Mouse (Mus musculus) stomach, embryonic 14.5 days (tissue): ENCODE measurements around the gene Snca. TPM values are rescaled to one million over a fixed set of nuclear protein-coding genes. Genes with fewer than 3 reads are reported as not detected.

Source experiments
- ATAC-seq: fragments of 200-750 bp; cut with Nextera tagmentation; 2 replicates; pipeline ENCODE4 v1.8.0; 2017; ENCODE audit warnings: low read depth, moderate TSS enrichment; ENCODE audit not compliant: insufficient number of reproducible peaks, insufficient read depth, low FRiP score
- H3K27ac ChIP-seq: fragments of 300-500 bp; sonication (generic); 2 replicates; pipeline ENCODE4 v1.5.1; 2014; ENCODE audit warnings: mild to moderate bottlenecking, low read length, moderate library complexity, mixed read lengths
- H3K27me3 ChIP-seq: fragments of 300-500 bp; sonication (generic); 2 replicates; pipeline ENCODE4 v1.6.1; 2014; ENCODE audit warnings: low read length, control low read depth, mixed read lengths; ENCODE audit not compliant: control insufficient read depth, insufficient read depth
- H3K36me3 ChIP-seq: fragments of 300-500 bp; sonication (generic); 2 replicates; pipeline ENCODE4 v1.6.1; 2014; ENCODE audit warnings: mild to moderate bottlenecking, control low read depth, low read length, moderate library complexity, mixed read lengths; ENCODE audit not compliant: control insufficient read depth, insufficient read depth
- H3K4me1 ChIP-seq: fragments of 300-500 bp; sonication (generic); 2 replicates; pipeline ENCODE4 v1.6.1; 2014; ENCODE audit warnings: low read length, control low read depth, mixed read lengths; ENCODE audit not compliant: control insufficient read depth, insufficient read depth
- H3K4me2 ChIP-seq: fragments of 300-500 bp; sonication (generic); replicated peaks from 2 replicates; pipeline ENCODE4 v1.6.1; 2014; ENCODE audit warnings: low read depth, low read length, control low read depth
- H3K4me3 ChIP-seq: fragments of 300-500 bp; sonication (generic); 2 replicates; pipeline ENCODE4 v1.5.1; 2014; ENCODE audit warnings: low read depth, low read length, control low read depth
- H3K9ac ChIP-seq: fragments of 300-500 bp; sonication (generic); replicated peaks from 2 replicates; pipeline ENCODE4 v1.6.1; 2014; ENCODE audit warnings: low read depth, mild to moderate bottlenecking, control low read depth, low read length, moderate library complexity, mixed read lengths
- H3K9me3 ChIP-seq: fragments of 300-500 bp; sonication (generic); 2 replicates; pipeline ENCODE4 v1.6.1; 2016; ENCODE audit warnings: low read depth, low read length, control low read depth; ENCODE audit not compliant: control insufficient read depth
- WGBS: fragments of 180-500 bp; shearing (Covaris S2); extraction: QIAGEN DNeasy Blood & Tissue Kit; methylation state at CpG from one replicate; pipeline ENCODE4 v1.1.7; 2014; 5-methylcytosine and 5-hydroxymethylcytosine counted together
- polyA plus RNA-seq: library from polyadenylated mRNA; unstranded; fragments of >200 nt; fragmentation: Nextera tagmentation; extraction: Ambion mirVana; gene quantifications from 2 replicates; pipeline ENCODE4 v1.2.1, GENCODE M21; 2014

The Snca gene
- polyA plus RNA-seq, 1 experiment from 2014 or later = 19.7 TPM

DNA sequence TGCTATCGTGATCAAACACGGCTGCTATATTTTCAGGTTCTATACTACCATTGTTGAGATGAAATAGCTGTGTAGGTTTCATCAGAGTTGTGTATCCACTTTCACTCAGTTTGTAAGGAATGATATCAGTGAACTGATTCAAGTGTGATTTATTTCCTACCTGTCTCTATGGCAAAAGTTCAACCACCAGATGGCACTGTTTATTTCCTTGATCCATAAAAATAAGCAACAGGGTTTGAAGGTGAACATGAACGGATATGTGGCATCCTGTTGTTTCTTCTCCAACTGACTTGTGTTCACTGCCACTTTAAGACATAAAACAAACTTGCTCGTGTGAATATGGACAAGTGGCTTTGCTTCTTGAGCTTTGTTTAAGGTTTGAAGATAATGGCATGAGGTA is 147.4 kb downstream of the Snca start:
- Histone ChIP-seq H3K4me1 (no peaks in the 10 kb centered on the region), H3K4me3 (no peak overlapping the region), H3K27me3 (no peaks in the 10 kb centered on the region), H3K27ac (no peak overlapping the region), H3K9ac (no peak overlapping the region), H3K36me3 (no peaks in the 10 kb centered on the region), H3K4me2 (no peak overlapping the region), H3K9me3 (no peaks in the 10 kb centered on the region)
- no peak for ATAC-seq
- 41% methylated on average over 4 of the region's 4 CpGs for WGBS

Other genes with a start within 250 kb of the Snca start
- gene Mmrn1, start 95.1 kb upstream of the Snca start, polyA plus RNA-seq = 4.9 and 6.1 TPM in 2 replicates